Mouse (Mus musculus) heart, adult 9 months (tissue): Measurements from ENCODE around the gene Gm45716.

ENCODE experiments used
- DNase-seq, 2 experiments: peaks; one replicate each; pipeline ENCODE4 v3.0.0; 2022; ENCODE audit warnings: low spot score in 2 of 2

The Gm45716 gene

GRCm38 (mm10) chr11:90283159-90283558, 95.7 kb downstream of the Gm45716 start:
- DNase-seq: no peak

GRCm38 (mm10) chr11:90283601-90284000, 96.1 kb downstream of the Gm45716 start:
- no peak for DNase-seq

DNA sequence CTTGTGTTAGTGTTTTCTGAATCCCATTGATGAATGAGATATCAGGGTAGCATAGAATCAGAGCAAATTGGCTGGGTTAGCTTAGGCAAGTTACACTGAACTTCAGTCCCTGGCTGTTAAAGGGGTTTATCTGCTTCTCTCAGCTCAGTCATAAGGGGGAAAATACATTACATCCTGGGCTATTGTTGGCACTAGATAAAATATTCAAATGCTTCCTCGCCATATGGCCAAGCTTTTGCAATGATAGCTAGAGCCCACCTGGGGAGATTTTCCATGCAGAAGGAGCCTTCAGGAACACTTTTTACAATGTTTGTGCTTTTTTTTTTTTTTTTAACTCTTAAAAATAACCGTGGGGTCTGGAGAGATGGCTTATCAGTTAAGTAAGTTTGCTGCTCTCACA, 96.6 kb downstream of the Gm45716 start:
- DNase-seq: no peak

- DNase-seq: no peak
Measured at GRCm38 (mm10) chr11:90284623-90285022, 97.1 kb downstream of the Gm45716 start.

DNA sequence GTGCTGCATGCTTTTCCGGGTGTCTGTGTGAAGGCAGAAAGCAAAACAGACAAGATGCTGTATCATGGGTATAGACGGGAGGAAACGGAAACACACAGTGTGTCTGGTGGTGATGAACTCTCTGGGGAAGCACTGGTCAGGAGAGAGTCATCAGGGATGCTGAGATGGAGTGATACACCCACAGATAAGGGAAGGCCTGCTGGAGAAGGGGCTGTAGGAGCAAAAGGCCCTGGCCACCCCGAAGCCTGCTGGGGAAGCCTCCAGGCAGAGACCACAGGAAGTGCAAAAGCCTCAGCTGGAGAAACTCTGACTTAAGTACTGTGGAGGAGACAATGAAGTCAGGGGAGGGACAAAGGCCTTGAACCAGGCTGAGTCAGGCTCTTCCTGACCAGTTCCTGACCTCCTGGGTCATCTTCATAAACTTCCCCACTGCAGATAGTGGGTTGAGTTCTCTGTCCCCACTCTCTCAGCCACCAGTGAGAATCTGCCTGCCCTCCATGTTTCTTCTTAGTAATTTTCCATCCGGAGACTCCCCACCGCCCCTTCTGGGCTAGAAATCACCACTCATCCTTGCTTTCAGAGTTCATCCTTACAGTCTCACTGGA, 99.2 kb downstream of the Gm45716 start:
- no peak for DNase-seq

DNA sequence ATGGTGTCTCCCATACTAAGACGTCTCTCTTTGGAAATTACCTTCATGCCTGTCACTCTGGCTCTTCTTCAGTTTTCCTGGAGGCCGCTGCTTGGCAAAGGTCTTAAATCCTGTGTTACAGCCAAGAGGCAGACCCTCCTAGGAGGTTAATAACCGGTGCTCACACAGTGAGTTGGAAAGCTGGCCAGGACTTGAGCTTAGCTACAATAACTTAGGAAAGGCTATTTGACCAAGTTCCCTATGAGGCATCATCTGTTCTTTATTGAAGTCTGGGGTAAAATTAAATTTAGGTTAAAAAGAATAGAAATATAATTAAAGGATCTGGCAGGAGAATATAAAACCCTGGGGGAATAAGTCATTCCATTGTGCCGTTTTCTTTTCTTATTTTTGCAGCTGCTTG, 103.7 kb downstream of the Gm45716 start:
- DNase-seq: no peak

DNA sequence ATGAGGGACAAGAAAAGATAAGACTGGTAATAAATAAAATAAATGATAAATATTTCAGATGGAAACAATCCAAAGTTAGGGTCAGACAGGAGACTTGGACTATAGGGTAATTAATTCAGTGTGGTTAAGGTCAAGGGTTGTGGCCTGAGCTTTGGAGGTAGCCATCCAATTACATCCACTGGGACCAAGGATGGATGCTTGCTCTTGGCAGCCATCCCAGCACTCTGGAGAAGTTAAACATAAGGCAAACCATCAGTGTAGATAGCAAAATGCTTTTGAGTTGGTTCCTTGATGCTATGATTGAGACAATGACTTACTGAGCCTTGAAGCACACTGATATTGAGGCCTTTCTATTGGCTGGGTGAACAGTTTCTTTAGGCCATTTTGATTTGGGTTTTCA, 105.3 kb downstream of the Gm45716 start:
- DNase-seq: no peak

GRCm38 (mm10) chr11:90294622-90295021, 107.1 kb downstream of the Gm45716 start:
- DNase-seq: no peak
